Mouse (Mus musculus) megakaryocyte, embryonic 14.5 days (primary cell): ENCODE results near the gene Ust. TPM values are rescaled to one million over a fixed set of nuclear protein-coding genes. Genes with fewer than 3 reads are reported as not detected.

Source experiments
- H3K27me3 ChIP-seq: replicated peaks from 2 replicates; pipeline ENCODE3; 2012; ENCODE audit warnings: inconsistent platforms
- H3K36me3 ChIP-seq: replicated peaks from 2 replicates; pipeline ENCODE3; 2012; ENCODE audit warnings: low read length, inconsistent platforms, mixed read lengths
- H3K4me1 ChIP-seq: 2 replicates; pipeline ENCODE4 v1.6.1; 2012; ENCODE audit warnings: inconsistent platforms
- H3K4me3 ChIP-seq: replicated peaks from 2 replicates; pipeline ENCODE3; 2012; ENCODE audit warnings: moderate library complexity, mild to moderate bottlenecking, inconsistent platforms
- H3K9me3 ChIP-seq: 2 replicates; pipeline ENCODE4 v1.6.1; 2012; ENCODE audit warnings: inconsistent platforms
- FLI1 ChIP-seq: IDR thresholded peaks from 2 replicates; pipeline ENCODE4 v1.6.1; 2012; ENCODE audit warnings: low read length, inconsistent platforms, mixed read lengths
- GATA1 ChIP-seq: IDR thresholded peaks from 3 replicates; pipeline ENCODE4 v1.6.1; 2012; ENCODE audit warnings: mixed read lengths, low read length, inconsistent platforms, borderline replicate concordance
- polyA plus RNA-seq: library from polyadenylated mRNA; stranded (reverse); fragments of >175 nt; gene quantifications from 2 replicates; pipeline ENCODE4 v1.2.3, GENCODE M21; 2012; ENCODE audit warnings: low replicate concordance; ENCODE audit not compliant: insufficient read depth

Gene Ust
- polyA plus RNA-seq, 1 experiment, result not detected

DNA sequence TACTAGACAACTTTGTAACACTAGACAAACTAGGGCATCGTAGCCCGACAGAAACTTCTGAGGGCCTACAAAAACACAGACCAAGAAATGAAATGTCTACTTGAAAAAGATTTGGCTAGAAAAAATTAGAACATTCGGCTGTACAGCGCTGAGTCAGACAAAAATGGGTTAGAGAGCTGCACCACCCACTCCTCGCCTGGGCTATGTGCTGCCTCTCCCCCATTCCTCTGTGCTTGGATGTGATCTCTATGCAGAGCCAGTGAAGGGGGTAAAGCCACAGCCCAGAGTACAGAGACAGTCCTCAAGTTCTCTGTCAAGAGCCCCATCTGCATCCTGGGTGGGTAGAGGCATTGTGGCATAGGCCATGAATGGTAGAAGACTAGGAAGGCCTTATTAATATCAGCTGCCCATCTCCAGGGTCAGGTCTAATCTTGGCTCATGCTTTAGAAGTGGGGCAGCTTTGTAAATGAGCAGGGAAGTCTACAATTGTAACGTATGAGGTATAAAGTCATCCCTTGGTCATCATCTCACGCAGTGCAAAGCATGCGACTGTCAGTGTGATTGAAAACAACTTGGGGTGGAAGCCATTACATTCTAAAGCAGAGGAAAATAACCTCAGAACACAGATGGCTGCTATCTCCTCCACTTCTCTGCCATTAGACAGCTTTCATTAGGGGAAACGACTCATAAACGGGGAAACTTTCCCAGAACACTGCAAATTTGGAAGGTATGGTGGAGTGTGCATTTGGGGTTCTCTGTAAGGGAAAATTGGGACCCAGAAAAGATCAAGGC is 281.6 kb downstream of the Ust start:
- no peaks in the 10 kb centered on the region for H3K4me1 ChIP-seq
- peaks cover 2% of the 10 kb centered on the region for H3K27me3 ChIP-seq

DNA sequence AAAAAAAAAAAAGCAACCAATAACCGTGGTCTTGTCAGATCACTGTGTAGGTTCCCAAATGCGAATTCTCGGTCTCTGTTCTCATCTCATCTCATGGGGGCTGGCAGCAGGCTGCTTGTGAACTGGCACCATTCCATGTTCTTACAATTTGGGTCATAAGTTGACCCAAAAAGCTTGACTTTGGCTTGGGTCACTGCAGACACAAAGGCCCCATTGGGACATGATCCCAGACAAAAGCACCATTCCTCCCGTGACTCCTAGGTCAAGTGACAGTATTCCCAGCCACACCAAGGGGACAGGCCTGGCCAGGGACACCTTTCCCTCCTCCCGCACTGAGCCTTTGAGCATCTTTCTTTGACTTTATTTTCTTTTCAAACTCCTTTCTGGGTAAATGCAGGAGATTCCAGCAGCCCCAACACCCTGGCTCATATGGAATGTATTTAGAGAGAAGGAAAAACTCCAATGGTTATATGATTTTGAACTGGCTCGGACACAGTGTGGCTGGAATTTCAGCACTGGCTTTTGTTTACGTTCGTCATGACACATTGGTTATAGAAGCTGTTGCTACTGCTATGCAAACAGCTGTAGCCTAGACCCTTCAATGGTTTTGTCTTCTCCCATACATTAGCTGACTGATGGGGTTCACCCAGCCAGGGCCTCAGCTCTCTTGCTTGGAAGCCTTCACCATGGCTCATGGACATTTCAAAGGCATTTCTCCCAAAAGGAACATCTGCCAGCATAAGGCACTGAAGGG is 285.3 kb downstream of the Ust start:
- H3K9me3 ChIP-seq, result peaks cover 11% of the 10 kb centered on the region
- H3K4me1 ChIP-seq, result no peaks in the 10 kb centered on the region
- TF ChIP-seq FLI1, result no peak
- no peak for TF ChIP-seq GATA1
- H3K36me3 ChIP-seq, result no peaks in the 10 kb centered on the region
- H3K27me3 ChIP-seq, result no peaks in the 10 kb centered on the region
- H3K4me3 ChIP-seq, result no peak overlapping the region

More for the DNA sequence above, 281.6 kb downstream of the Ust start:
- Histone ChIP-seq H3K9me3 (peaks cover 11% of the 10 kb centered on the region), H3K4me3 (no peak overlapping the region), H3K36me3 (no peaks in the 10 kb centered on the region)
- TF ChIP-seq GATA1 (no peak), FLI1 (no peak)

DNA sequence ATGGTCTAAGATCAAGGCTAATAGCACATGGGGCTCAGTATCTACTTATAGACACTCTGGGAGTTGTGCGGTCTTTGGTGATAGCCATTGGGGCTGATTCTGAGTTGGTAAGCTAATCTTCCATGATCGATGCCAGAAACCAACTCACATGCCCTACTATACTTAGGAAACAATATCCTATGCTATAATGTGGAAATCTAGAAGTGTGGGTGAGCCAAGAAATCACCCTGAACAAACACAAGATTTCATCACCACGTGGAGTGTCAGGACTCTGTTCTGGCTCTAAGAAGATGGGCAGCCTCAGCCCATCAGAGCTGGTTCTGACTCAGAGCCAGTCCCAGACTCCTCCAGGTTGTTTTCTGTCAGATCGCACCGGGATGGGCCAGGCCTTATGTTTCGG is 286.1 kb downstream of the Ust start:
- H3K9me3 ChIP-seq, result peaks cover 11% of the 10 kb centered on the region

DNA sequence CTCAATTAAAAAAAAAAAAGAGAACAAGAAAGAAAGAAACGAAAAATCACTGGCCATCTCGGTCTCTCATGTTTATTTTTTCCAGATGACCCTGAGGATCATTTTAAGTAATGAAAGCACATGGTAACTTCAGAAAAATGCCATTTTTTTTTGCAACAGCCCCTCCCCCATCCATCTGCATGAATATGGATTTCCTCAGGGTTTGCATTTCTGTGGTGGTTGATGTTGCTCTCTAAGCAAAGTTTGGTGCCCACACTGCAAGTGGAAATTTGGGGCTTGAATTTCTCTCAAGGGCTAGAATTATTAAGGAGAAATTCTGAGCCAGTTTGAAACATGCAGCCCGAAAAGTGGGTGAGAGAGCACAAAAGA is 290.3 kb downstream of the Ust start:
- Histone ChIP-seq H3K36me3 (no peaks in the 10 kb centered on the region), H3K9me3 (no peaks in the 10 kb centered on the region), H3K4me1 (0 out of 2 replicates have a peak, but pooled peaks cover 2% of the 10 kb centered on the region), H3K27me3 (no peaks in the 10 kb centered on the region), H3K4me3 (no peak overlapping the region)
- TF ChIP-seq GATA1 (no peak), FLI1 (no peak)

More for the DNA sequence above, 286.1 kb downstream of the Ust start:
- Histone ChIP-seq H3K4me1 (no peaks in the 10 kb centered on the region), H3K27me3 (no peaks in the 10 kb centered on the region), H3K4me3 (no peak overlapping the region), H3K36me3 (no peaks in the 10 kb centered on the region)
- TF ChIP-seq FLI1 (no peak), GATA1 (no peak)

DNA sequence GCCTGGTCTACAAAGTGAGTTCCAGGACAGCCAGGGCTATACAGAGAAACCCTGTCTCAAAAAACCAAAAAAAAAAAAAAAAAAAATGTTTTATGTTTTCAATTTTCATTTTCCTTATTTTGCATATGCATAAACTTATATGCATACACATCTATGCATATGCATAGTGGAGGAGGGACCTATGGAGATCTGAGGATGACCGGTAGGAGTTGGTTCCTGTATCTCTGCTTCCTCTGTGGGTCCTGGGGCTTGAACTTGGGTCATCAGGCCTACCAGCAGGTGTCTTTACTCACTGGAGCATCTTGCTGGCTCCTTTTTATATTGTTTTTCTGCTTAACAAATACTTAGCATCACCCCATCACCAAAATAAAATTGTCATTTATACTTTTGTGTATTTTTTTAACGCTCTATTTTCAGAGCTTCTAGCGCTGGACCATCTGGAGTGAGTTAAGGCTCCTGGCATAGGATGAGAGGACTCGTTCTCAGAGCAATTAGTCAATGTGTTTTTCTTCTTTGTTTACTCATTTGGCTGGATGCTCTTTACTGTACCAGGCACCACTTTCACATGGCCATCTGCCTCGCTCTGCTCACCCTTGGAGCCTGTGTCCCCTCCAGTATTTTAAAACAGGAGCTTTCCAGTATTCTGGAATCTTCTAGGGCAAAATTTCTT is 290.8 kb downstream of the Ust start:
- TF ChIP-seq GATA1, result no peak
- TF ChIP-seq FLI1, result no peak
- no peaks in the 10 kb centered on the region for H3K27me3 ChIP-seq
- H3K4me1 ChIP-seq, result 0 out of 2 replicates have a peak, but pooled peaks cover 3% of the 10 kb centered on the region
- no peaks in the 10 kb centered on the region for H3K36me3 ChIP-seq
- H3K9me3 ChIP-seq, result no peaks in the 10 kb centered on the region
- no peak overlapping the region for H3K4me3 ChIP-seq

DNA sequence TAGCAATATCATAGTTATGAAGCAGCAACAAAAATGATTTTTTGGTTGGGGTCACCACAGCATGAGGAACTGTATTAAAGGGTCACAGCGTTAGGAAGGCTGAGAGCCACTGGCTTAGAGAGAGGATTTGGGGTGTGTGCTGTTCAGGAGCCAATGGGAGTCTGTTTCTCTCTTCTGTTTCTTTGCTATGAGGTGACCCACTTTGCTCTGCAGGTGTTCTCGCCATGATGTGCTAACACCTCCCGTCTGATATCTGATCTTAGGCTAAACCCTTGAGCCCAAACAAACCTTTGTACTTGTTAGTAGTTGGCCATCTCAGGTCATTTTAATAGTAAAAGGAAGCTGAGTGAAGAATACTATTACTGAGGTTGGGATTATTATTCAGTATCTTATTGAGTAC is 292.0 kb downstream of the Ust start:
- H3K9me3 ChIP-seq, result no peaks in the 10 kb centered on the region

DNA sequence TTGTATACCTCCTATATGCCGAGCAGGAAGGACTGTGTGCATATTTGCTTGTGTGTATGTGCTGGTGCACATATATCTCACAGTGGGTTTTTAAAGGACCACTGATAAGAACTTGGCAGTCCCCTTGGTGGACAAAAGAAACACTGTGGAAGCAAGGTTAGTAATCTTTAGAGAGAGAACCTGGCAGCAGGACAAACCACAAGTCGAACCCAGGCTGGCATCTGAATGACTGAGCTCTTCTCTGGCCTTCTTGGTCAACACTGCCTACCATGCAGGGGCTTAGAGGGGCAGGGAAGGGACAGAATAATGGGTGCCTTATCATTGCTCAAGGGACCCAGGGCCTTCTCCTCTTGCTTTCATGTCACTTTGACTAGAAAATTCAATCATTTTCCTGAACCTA is 294.0 kb downstream of the Ust start:
- no peaks in the 10 kb centered on the region for H3K9me3 ChIP-seq
- no peak overlapping the region for H3K4me3 ChIP-seq
- H3K27me3 ChIP-seq, result peaks cover 4% of the 10 kb centered on the region
- TF ChIP-seq GATA1, result no peak
- H3K4me1 ChIP-seq, result 0 out of 2 replicates have a peak, but pooled peaks cover 3% of the 10 kb centered on the region
- H3K36me3 ChIP-seq, result no peaks in the 10 kb centered on the region

More for the DNA sequence above, 292.0 kb downstream of the Ust start:
- no peak overlapping the region for H3K4me3 ChIP-seq
- H3K4me1 ChIP-seq, result 0 out of 2 replicates have a peak, but pooled peaks cover 3% of the 10 kb centered on the region
- TF ChIP-seq FLI1 (no peak), GATA1 (no peak)
- H3K27me3 ChIP-seq, result no peaks in the 10 kb centered on the region
- no peaks in the 10 kb centered on the region for H3K36me3 ChIP-seq

DNA sequence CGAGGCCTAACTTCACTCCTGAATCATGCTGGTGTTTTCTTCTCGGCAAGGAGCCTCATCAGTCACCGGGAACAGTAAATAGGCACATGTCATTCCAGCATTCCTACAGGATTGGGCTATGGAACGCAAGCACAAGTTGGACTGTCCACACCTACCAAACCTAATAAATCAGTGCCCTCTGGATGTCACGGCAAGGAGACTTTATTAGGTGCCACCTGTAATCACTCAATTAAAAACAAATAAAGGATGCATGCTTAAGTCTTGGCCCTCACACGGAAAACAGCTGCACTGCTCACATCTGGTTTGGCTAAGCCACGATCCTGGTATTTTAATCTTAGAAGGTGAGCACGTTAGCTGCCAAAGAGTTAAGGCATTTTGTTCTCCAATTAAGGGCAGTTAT is 294.6 kb downstream of the Ust start:
- H3K4me1 ChIP-seq, result 0 out of 2 replicates have a peak, but pooled peaks cover 3% of the 10 kb centered on the region
- no peaks in the 10 kb centered on the region for H3K36me3 ChIP-seq
- H3K4me3 ChIP-seq, result no peak overlapping the region
- no peaks in the 10 kb centered on the region for H3K9me3 ChIP-seq
- H3K27me3 ChIP-seq, result peaks cover 4% of the 10 kb centered on the region
- no peak for TF ChIP-seq FLI1
- TF ChIP-seq GATA1, result no peak

DNA sequence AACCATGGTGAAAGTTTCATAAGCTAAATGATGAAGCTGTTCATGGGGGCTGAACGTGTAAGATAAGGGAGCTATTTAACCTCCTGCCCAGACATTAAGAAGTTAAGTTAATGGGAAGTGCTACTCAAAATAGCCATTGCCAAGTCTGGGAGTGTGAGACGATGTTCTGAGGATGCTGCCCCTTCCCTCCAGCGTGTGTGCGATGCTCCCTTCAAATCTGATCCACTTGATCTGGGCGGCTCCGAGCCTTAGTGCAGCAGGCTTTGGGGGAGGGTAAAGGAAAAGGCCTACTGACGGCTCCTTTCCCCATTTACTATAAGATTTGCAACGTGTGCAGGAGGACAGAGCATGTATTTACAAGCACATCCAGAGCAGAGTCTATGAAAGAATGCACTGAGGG is 301.7 kb downstream of the Ust start:
- TF ChIP-seq GATA1 (no peak), FLI1 (no peak)
- H3K9me3 ChIP-seq, result no peaks in the 10 kb centered on the region
- H3K4me1 ChIP-seq, result peaks cover 21% of the 10 kb centered on the region
- H3K36me3 ChIP-seq, result no peaks in the 10 kb centered on the region
- H3K27me3 ChIP-seq, result peaks cover 4% of the 10 kb centered on the region
- H3K4me3 ChIP-seq, result no peak overlapping the region

DNA sequence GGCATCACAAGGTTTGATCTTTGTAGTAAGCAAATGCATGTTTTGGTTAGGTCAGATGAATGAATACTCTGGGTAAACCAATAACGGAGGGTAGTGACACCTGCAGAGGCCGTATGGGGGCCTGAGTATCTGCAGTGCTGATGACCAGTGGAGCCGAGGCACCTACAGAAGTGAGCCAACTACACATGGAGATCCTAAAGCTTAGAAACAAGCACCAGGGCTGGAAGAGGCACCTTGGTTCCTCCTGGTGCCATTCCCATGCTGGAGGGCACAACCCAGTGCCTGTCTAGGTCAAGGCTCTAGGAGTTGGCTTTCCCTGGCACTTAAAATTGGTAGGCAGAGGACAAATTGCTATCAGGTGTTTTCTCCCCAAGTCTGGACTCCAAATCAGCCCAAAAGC is 303.4 kb downstream of the Ust start:
- H3K36me3 ChIP-seq, result no peaks in the 10 kb centered on the region
- no peak overlapping the region for H3K4me3 ChIP-seq
- no peaks in the 10 kb centered on the region for H3K9me3 ChIP-seq
- TF ChIP-seq FLI1 (no peak), GATA1 (no peak)
- H3K27me3 ChIP-seq, result peaks cover 6% of the 10 kb centered on the region
- H3K4me1 ChIP-seq, result peaks cover 21% of the 10 kb centered on the region
